Mouse (Mus musculus) liver, adult 10 weeks (tissue): ENCODE data around the gene Usp30. TPM values are rescaled to one million over a fixed set of nuclear protein-coding genes. Genes with fewer than 3 reads are reported as not detected.

ENCODE experiments used
- polyA plus RNA-seq: library from polyadenylated mRNA; stranded (reverse); fragments of 350-450 nt; fragmentation: Illumina TruSeq; extraction: RNeasy Lipid Tissue Mini Kit (QIAGEN cat#74804); gene quantifications from one replicate; pipeline ENCODE4 v1.2.3, GENCODE M21; 2014; ENCODE audit warnings: low read depth, low replicate concordance

The Usp30 gene
- 2.9 TPM for polyA plus RNA-seq

GRCm38 (mm10) chr5:114065161-114065560, at the start of gene Usp30:
TSS of gene Usp30 (plus strand) at chr5:114065461.

GRCm38 (mm10) chr5:114091057-114091807, 26.0 kb downstream of the Usp30 start, which contains the start of gene Svop:
TSS of gene Svop (minus strand) at chr5:114091570.

GRCm38 (mm10) chr5:114127374-114128349, 62.4 kb downstream of the Usp30 start, which contains the start of gene Alkbh2:
TSS of gene Alkbh2 (minus strand) at chr5:114128218.

GRCm38 (mm10) chr5:114130211-114130605, 64.9 kb downstream of the Usp30 start, which contains the start of gene Ung:
TSS of gene Ung (plus strand) at chr5:114130386.

GRCm38 (mm10) chr5:114146028-114146888, 81.0 kb downstream of the Usp30 start, which contains the start of gene Acacb:
TSS of gene Acacb (plus strand) at chr5:114146535.

Other genes starting within 250 kb of the Usp30 start
- 0.40 TPM for gene Selplg, start 232.8 kb upstream of the Usp30 start, polyA plus RNA-seq
- gene Coro1c, start 156.7 kb upstream of the Usp30 start, polyA plus RNA-seq, result 6.1 TPM
- gene Ssh1, start 71.6 kb upstream of the Usp30 start, polyA plus RNA-seq, result 0.93 TPM
- not detected for gene Dao, start 61.8 kb upstream of the Usp30 start, polyA plus RNA-seq
- not detected for gene Svop, start 26.1 kb downstream of the Usp30 start, polyA plus RNA-seq
- gene Alkbh2, start 62.8 kb downstream of the Usp30 start, polyA plus RNA-seq, result not detected
- 0.37 TPM for gene Ung, start 64.9 kb downstream of the Usp30 start, polyA plus RNA-seq
- gene Acacb, start 81.1 kb downstream of the Usp30 start, polyA plus RNA-seq, result 3.7 TPM
- gene Foxn4, start 208.3 kb downstream of the Usp30 start, polyA plus RNA-seq, result not detected
- gene Myo1h, start 223.7 kb downstream of the Usp30 start, polyA plus RNA-seq, result not detected